Mouse (Mus musculus): ENCODE data around the gene Sgk2. TPM values are rescaled to one million over a fixed set of nuclear protein-coding genes. Genes with fewer than 3 reads are reported as not detected.
"Not testable (repeated sequence)": the region's sequence is repeated elsewhere in the genome, so short reads cannot be mapped to it uniquely, and the experiment has no call there.

Gene Sgk2
- total RNA-seq, 4 experiments from 2014 or later = 1.5 to 2.6 TPM; not detected in 2

DNA sequence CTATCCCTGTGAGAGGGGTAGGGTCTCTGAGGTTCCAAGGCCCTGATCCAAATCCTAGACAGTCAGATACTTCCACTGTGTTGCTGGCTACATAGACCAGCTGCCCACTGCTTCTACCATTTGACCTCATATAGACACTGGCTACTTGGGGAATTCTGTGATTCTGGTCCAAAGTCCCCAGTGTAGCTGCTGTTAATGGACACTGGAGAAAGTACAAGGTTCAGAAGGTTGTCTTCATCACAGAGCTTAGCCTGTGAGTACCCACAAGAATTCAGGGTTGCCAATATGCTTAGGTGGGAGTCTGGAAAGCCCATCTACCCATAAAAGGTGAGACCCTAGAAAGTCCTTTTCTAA lies 4.9 kb downstream of the Sgk2 start:
- no peak for DNase-seq

DNA sequence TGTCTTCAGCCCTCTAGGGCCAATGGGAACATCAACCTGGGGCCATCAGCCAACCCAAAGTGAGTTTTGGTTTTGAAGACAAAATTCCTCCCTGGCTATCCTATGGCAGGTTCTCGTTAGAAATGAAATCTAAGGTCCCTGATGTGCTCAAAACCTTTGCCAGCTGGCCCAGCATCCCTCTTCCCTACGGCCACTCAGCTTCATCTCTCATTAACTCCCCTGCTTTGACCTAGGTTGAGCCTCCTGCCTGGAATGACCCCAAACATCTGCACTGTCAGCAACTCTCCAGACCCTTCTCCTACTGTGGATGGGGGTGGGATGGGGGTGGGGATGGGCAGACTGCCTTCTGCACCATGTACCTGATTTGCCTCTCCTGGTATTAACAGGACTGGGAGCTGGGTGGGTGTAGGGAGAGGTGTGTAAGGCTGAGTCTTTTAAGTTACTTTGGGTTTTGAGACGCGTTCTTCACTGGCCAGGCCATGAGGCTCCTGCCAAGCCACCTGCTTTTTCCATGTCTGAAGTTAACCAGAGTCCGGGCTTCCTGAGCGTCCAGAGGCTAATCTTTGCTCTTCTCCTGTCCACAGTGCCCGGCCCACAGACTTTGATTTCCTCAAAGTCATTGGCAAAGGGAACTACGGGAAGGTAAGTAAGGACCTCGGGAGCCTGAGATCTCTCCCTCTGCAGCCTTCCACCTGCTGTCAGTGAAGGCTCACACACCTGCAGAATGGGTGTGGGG lies 6.9 kb downstream of the Sgk2 start:
- no peak for DNase-seq

DNA sequence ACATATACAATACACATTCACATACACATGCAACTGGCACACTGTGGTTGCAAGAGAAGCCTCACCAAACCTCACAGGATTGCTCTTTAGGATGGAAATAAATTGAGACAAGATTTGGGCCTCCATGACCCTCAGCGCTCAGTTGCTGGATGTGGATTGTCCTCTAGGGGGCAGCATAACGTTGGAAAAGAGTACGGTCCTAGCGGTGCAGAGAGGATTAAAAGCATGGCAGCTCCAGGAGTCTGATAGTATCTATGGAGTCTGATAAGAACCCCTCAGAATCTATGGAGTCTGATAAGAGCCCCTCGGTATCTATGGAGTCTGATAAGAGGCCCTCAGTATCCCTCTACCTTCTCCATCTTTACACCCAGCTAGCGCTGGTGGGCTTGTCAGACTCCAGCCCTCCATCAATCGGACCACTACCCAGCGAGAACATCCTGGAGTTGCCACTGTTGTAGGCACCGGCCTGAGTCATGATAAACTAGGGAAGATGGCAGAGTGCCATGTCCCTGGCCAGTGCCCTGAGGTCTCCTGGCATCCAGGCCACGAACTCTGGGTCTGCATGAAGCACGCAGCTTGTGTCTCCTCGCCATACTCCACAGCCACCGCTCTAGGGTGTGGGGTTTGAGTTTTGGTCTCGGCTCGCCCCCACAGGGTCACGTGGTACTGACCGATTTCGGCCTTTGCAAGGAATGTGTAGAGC lies 11.5 kb downstream of the Sgk2 start:
- peak; percentile 58 for DNase-seq

DNA sequence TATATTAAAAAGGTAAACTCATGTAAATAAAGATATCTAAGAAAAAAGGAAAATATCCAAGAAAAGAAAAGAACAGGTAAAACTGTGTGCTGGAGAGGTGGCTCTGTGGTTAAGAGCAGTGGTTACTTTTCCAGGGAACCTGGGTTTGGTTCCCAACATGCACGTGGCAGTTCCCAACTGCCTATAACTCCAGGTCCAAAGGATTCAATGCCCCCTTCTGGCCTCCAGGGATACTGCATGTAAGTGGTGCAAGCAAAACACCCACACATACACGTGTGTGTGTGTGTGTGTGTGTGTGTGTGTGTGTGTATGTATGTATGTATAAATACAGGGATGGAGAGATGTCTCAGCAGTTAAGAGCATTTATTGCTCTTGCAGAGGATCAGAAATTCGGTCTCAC lies 12.6 kb downstream of the Sgk2 start:
- DNase-seq = no peak

DNA sequence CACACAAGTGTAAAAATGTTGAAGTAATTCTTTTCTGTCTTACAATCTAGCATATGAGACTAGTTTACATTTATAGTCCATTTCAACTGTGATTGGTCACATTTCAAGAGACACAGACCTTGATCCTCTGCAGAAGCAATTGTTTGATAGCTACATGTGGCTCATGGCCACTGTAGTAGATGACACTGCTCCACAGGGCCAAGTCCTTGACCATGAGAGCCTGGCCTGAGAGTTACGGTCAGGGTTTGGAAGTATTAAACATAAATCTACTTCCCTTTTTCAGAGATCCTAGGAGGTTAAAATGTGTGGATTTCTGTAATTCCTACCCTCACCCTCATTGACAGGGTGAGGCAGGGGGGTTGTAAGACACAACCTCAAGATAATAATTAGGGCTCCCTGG lies 13.9 kb downstream of the Sgk2 start:
- DNase-seq = peak; percentile 70

DNA sequence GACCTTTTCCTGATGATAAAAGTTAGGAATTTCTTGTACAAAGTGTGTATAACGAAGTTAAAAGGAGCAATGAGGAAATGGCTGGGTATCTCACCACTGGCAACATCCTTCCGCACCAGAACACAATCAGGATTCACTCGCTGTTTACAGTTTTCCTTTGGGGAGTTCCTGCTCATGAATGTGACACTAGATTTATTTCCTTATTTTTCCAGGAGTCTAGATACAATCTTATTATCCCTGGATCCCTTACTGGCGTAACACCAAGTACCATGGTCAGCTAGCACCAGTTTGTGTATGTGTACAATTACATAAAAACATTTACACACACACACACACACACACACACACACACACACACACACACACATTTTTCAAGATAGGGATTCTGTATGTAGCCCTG lies 20.2 kb downstream of the Sgk2 start:
- DNase-seq = no peak

DNA sequence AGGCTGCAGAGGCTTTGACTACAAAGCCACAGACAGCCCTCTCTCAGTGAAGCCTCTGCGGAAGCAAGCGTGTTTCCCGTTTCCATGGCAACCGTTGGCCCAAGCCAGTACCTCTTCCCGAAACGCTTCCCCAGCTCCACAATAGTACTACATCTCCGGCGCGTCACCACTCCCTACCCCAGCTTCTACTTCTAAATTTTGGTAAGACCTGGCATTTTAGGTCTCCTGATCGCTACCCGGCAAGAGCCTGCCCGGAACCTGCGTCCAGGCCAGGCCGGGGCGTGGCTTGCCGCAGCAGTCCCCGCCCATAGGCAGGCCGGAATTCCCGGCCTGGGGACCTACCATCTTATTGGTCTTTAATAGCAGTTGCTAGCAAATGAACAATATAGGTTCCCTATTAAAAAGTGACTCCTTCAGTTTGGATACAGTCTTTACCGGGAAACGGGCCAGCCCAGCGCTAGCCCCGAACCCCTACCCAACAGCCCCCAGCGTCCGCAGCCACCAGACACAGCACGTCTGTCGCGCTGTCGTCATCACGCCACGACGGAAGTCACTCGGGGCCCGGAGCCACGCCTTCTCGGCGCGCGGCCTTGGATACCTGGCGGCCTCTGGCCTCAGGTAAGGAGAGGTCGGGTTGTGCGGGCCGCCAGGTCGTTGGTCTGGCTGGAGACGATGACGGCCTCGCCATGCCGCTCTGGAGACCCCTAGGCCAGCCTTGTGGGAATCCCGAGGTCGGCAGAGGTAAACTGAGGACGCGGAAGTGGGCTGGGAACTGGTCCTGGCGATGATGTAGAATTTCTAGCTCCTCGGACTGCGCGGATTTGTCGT lies 30.0 kb downstream of the Sgk2 start, which contains the start of gene Ift52:
Gene Ift52 (plus strand): TSS at position 439 of the 828 bp plus-strand sequence.
- DNase-seq = peak; percentile 85

DNA sequence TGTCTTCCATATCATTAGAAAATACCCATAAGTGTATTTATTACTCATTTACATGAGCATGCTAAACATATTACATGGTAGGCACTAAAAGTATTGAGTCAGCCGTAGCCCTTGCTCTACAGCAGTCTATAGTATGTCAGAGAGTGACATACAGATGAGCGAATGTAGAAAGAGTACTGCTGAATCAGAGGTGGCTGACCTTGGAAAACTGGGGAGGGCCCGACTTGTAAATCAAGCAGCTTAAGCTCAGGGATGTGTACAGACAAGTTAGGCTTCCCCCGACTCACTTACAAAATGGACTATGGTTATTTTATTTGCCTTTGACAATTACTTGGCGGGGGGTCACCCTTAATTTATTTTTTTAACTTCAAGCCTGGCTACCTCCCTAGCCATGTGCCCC lies 44.2 kb downstream of the Sgk2 start:
- DNase-seq = no peak

DNA sequence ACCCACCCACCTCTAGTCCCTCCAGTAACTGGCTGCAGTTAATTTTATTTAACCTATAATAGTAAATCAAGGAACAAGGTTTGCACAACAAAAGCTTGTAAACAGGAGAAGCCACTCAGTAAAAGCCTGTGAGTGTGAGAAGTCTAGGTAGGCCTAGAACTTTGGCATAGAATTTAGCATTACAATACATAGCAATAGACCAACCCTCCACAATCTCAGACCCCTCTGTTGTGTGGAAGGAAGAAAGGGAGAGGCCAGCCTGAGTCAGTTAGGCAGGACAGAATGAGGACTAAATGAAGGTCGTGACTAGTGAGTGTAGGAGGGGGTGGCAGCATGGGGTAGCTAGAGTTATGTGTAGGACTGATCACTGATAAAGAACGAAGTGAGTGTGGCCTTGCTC lies 44.6 kb downstream of the Sgk2 start:
- no peak for DNase-seq

DNA sequence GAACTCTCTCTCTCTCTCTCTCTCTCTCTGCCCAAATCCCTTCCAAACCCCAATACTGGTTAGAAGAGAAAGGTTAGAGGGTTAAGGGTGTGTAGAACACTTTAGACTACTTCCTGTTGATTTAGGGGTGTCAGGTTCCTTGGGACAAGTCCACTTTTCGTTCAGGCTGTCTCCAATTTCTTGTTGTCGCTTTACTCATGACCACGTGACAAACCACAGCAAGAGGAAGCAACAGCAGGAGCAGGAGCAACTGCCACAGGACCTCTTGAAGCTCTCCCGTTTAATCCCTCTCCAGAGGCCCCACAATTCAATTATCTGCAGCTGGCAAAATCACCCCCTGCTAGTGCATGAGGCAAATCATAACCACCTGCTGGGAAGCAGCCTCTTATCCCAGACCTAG lies 45.5 kb downstream of the Sgk2 start:
- DNase-seq = no peak

DNA sequence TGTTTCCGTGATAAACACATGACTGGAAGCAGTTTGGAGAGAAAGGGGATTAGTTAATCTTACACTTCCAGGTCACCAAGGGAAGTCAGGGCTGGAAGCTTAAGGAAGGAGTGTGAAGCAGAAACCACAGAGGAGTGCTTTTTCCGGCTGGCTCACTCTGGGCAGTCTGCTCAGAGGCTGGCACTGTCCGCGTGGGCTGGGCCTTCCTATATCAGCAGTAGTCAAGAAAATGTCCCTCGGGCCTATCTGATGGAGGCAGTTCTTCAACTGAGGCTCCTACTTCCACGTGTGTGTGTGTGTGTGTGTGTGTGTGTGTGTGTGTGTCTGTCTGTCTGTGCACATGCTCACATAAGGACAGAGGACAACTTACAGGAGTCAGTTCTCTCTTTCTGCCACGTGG lies 52.8 kb downstream of the Sgk2 start:
- DNase-seq = no peak

DNA sequence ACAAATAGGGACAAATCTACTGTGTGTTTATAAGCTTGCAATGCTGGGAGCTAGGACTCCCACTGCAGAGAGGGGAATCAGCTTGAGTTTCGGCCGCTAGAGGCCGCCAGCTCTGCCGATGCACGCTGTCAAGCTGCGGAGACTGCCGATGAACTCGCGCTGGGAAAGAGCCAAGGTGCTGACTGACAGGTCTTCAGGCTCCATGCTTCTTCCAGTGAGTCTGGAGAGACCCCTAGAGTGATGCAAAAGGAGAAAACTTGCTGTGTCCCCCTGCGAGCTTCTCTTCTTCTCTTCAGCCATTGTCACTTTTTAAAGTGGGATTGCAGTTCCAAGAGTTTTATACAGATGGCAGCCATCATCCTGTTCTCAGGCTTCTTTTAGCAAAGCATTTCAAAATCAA lies 61.0 kb downstream of the Sgk2 start:
- DNase-seq = peak; percentile 47

DNA sequence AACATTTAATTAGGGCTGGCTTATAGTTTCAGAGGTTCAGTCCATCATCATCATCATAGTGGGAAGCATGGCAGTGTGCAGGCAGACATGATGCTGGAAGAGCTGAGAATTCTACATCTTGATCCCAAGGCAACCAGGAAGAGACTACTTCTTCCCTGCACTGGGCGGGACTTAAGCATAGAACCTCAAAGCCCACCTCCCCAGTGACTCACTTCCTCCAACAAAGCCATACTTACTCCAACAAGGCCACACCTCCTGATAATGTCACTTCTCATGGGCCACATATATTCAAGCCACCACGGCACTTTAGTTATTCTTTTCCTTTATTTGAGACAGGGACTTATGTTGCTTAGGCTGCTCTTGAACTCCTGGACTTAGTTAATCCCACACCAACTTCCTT lies 62.0 kb downstream of the Sgk2 start:
- DNase-seq = no peak

DNA sequence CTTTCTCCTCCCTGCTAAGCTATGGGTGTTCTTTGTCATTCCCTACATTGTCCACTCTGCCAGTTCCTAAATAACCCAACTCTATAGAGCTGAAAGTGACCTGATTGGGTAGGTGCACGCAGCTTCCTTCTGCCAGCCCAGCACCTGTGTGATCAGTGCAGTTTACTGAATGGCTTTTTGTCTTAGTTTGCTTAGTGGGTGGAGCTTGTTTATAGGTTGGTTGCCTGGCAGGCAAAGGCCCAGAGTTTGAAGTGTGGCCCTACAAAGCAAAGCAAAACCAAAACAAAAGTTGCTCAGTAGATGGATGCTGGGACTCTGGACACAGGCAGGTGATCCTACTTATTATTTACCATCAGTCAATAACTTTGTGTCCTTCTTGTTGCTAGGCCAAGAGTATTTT lies 64.6 kb downstream of the Sgk2 start:
- DNase-seq = no peak

DNA sequence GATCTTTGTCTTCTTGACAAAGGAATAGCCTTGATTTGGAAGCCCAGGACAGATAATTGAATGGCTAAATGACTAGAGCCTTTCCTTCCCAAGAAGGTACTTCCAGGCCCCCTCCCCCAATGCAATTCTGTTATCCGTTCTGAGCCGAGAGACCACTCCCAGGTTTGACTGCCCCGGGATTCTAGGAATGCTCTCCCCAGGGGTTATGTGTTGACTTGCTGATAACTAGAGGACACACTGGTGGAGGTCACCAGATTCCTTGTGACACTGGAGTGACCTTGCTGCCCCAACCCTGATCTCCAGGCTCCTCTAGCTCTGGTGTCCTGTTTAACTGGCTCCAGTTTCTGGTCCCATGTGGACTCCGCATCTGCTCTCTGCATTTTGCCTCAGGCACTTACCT lies 65.0 kb downstream of the Sgk2 start:
- DNase-seq = no peak

DNA sequence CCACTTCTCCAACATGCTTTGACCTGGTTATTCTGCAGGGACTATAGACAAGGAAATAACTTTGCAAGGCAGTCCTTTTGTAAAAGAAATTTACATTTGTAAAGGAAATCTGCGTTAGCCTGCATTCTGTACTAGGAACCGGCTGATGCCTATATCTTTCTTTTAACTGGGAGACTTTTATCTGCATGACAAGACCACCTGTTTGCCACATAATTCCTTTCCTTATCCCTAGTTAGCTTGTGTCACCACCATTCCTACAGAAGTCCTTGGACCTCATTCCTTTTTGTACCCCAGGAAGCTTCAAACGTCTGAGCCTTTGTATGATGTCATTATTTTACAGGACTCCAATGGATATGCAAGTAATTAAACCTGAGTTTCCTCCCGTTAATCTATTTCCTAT lies 65.7 kb downstream of the Sgk2 start:
- no peak for DNase-seq

DNA sequence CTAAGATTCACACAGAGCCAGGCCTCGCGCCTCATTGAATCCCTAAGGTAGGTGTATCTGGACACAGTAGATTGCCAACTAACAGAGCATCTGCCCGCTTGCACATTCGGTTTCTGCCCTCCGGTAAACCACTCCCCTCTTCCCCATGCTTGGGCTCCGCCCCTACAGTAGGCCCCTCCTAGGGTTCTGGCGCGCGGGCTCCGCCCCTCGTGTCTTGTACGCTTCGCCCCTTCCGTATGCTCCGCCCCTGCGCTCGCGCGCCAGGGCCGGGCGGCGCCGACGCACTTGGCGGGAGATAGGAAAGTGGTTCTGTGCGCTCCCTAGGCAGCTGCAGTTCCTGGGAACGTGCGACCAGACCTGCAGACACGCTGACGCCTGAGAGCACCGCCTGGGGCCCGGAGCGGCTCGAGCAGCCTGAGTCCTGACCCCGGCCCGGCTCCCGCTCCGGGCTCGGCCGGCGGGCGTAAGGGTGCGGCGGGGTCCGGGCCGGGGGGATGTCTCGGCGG lies 67.3 kb downstream of the Sgk2 start, which contains the start of gene Mybl2:
Gene Mybl2 (plus strand): TSS at position 353 of the 506 bp plus-strand sequence.
- DNase-seq = peak; percentile 93

DNA sequence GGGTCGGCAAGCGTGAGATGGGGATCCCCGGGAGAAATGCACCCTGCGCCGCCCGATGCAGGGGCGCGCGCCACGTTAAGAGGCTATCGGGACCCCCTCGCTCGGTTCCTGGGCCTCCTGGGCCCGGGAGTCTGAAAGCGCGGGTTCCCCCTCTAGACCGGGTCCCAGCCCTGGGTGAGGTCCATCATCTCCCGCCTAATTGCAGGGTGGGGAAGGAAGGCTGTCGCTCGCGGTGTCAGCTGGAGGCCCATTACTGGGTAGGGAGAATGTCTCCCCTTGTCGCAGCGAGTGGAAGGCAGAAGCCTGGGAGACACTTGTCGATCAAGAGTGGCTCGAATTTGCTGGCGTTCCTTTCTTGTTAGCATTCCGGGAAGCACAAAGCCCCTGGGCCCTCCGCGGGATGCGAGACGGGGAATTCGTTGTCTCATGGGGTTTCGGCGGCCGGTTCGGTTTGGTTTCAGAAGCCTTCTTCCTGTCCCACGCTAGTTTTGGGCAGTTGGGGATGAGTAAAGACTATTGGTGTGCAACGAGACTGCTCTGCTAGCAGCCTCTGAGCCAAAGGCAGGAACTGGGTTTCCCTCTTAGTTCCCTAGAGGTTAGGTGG lies 67.9 kb downstream of the Sgk2 start:
- DNase-seq = no peak

DNA sequence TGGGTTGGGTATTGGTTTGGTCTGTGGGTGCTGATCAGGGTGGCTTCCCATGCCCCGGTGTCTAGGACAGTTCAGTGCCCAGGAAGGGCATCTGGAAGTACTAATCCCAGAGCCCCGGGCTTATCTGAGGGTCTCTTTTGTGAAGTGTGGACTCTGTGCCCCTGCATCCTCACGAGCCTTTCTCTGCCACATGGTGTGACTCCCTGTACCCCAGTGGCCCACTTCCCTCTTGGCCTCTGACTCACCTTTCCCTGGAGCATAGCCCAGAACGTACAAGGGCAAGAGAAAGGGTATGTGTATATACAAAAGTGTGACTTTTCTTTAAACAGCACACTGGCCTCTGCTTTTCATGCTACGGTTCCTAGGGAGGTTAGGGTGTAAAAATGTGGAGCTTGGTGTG lies 68.6 kb downstream of the Sgk2 start:
- peak; percentile 50 for DNase-seq

DNA sequence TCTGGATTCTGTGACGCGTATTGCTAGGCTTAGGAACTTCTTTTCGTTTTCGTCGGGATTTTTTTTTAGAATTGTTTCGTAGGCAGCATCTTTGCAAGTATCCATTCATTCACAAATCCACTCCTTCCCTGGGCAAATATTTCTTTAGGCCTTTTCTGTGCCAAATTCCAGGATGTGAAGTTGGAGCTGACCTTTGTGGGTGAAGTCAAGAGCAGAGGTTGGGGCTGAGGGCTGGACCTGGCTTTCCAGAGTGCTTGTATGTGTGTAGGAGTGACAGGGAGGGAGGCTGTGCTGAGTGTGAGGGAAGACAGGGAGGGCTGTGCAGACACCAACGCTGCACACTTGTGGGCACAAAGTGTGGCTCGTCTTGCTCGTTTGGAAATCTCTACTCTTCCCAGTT lies 69.5 kb downstream of the Sgk2 start:
- no peak for DNase-seq

DNA sequence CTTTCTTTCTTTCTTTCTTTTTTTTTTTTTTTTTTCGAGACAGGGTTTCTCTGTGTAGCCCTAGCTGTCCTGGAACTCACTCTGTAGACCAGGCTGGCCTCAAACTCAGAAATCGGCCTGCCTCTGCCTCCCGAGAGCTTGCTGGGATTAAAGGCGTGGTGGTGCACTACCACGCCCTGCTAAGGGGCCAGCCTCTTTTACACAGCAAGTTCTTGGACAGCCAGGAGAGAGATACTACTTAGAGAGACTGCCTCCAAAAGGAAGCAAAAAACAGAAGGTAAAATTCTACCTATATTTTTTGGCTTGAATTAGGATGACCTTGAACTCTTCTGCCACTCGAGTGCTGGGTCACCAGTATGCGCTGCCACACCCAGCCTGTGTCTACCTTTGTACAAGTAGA lies 71.9 kb downstream of the Sgk2 start:
- DNase-seq = not testable (repeated sequence)

DNA sequence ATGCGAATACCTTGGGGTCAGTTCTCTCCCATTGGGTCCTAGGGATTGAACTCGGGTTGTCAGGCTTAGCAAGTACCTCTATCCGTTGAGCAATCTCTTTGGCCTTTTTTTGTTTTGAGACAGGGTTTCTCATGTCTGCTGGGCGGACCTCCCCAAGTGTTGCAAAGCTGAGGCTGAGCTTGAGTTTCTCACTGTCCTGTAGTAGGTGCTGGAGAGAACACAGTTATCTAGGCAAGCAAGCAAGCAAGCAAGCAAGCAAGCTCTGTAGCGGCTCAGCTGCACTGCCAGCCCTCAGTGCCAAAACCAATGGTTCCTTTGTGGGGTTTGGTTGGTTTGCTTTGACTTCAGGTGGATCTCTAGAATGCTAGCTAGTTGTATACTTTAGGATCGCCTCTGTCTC lies 73.5 kb downstream of the Sgk2 start:
- DNase-seq = no peak
